Mouse (Mus musculus) thymus, postnatal 10 days (tissue): ENCODE results near the gene Gpha2.

Source experiments
- DNase-seq, 2 experiments: peaks; one replicate each; pipeline ENCODE4 v3.0.0; 2021; ENCODE audit warnings: low spot score in 2 of 2

The Gpha2 gene

GRCm38 (mm10) chr19:6272738-6273137, 46.6 kb downstream of the Gpha2 start:
- no peak for DNase-seq

GRCm38 (mm10) chr19:6273592-6273991, 47.4 kb downstream of the Gpha2 start:
- no peak for DNase-seq

- no peak for DNase-seq
Observed at GRCm38 (mm10) chr19:6273998-6274608, 47.9 kb downstream of the Gpha2 start.

GRCm38 (mm10) chr19:6275740-6276389, 49.7 kb downstream of the Gpha2 start:
- DNase-seq: peak; percentile 40 to 46

- peak; percentile 87 to 90 for DNase-seq
Observed at GRCm38 (mm10) chr19:6276426-6277421, 50.5 kb downstream of the Gpha2 start, which contains the start of gene Ehd1. Gene Ehd1 (plus strand): TSS chr19:6276725.
